Mouse (Mus musculus) 3T3-L1 (cell line): Measurements from ENCODE around the gene Gm20388.

Experiments
- DNase-seq: peaks from one replicate; pipeline ENCODE4 v3.0.0-alpha.2; 2015; ENCODE audit warnings: low read depth, low spot score

Gene Gm20388

GRCm38 (mm10) chr8:120433734-120434133 lies 523.1 kb downstream of the Gm20388 start:
- DNase-seq, result peak; percentile 43

GRCm38 (mm10) chr8:120435781-120436180 lies 525.1 kb downstream of the Gm20388 start:
- no peak for DNase-seq

- peak; percentile 52 for DNase-seq
Observed at GRCm38 (mm10) chr8:120436491-120437030, 525.9 kb downstream of the Gm20388 start.

GRCm38 (mm10) chr8:120437207-120437606 lies 526.6 kb downstream of the Gm20388 start:
- DNase-seq, result no peak

GRCm38 (mm10) chr8:120437666-120438395 lies 527.2 kb downstream of the Gm20388 start:
- DNase-seq, result no peak

- DNase-seq, result no peak
Observed at GRCm38 (mm10) chr8:120439309-120439708, 528.7 kb downstream of the Gm20388 start.

GRCm38 (mm10) chr8:120440739-120441138 lies 530.1 kb downstream of the Gm20388 start:
- no peak for DNase-seq

GRCm38 (mm10) chr8:120441637-120442036 lies 531.0 kb downstream of the Gm20388 start:
- DNase-seq, result no peak

- no peak for DNase-seq
Observed at GRCm38 (mm10) chr8:120442306-120443003, 531.8 kb downstream of the Gm20388 start.

- DNase-seq, result no peak
Observed at GRCm38 (mm10) chr8:120445249-120445648, 534.6 kb downstream of the Gm20388 start.

- DNase-seq, result no peak
Observed at GRCm38 (mm10) chr8:120448131-120448530, 537.5 kb downstream of the Gm20388 start.

- DNase-seq, result no peak
Observed at GRCm38 (mm10) chr8:120449139-120449538, 538.5 kb downstream of the Gm20388 start.

GRCm38 (mm10) chr8:120449608-120450031 lies 539.0 kb downstream of the Gm20388 start:
- no peak for DNase-seq

GRCm38 (mm10) chr8:120452111-120452510 lies 541.5 kb downstream of the Gm20388 start:
- no peak for DNase-seq

GRCm38 (mm10) chr8:120454404-120454803 lies 543.8 kb downstream of the Gm20388 start:
- DNase-seq, result no peak

GRCm38 (mm10) chr8:120460375-120460774 lies 549.7 kb downstream of the Gm20388 start:
- DNase-seq, result no peak

- DNase-seq, result no peak
Observed at GRCm38 (mm10) chr8:120462119-120462551, 551.5 kb downstream of the Gm20388 start.

GRCm38 (mm10) chr8:120462611-120463010 lies 552.0 kb downstream of the Gm20388 start:
- DNase-seq, result peak; percentile 38

GRCm38 (mm10) chr8:120463918-120464584 lies 553.4 kb downstream of the Gm20388 start:
- DNase-seq, result peak; percentile 38

GRCm38 (mm10) chr8:120464585-120464937 lies 553.9 kb downstream of the Gm20388 start:
- DNase-seq, result peak; percentile 33

- peak; percentile 56 for DNase-seq
Observed at GRCm38 (mm10) chr8:120465710-120466109, 555.1 kb downstream of the Gm20388 start.

- DNase-seq, result no peak
Observed at GRCm38 (mm10) chr8:120466266-120466665, 555.6 kb downstream of the Gm20388 start.
